Mouse (Mus musculus): Measurements from ENCODE around the gene Rab3ip.

The Rab3ip gene

DNA sequence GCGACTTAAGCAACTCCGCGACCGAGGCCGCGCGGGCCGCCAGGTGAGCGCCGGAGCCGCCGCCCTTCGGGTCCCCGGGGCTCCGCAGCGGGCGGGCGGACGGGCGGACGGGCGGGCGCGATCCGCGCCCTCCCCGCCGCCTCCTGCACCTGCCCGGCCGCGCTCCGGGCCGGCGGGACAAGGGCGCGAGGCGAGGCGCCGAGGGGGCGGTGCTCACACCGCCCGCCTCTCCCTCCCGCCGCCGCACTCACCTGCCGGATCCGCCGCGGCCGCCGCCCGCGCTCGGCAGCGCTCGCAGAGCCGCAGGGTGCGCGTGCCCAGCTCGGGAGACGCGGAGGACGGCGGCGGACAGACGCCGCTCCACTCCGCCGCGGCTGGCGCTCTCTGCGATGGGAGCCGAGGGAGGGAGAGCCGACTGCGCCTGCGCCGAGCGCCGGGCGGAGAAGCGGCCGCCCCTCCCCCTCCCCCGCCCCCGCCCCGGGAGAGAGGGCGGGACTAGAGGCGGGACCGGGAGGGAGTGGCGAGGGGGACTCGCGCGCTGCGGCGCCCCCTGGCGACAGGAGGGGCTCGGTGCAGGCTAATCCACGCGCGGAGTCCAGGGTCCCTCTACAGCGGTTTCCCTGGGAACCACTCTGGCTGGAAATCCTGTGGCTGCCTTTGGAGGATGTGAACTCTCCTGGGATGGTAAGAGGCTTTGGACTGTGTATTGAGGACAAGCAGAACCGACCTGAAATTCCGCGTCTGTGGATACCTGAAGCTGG, at the start of gene Rab3ip:
Rab3ip (minus strand) TSS at position 761 of the 761 bp plus-strand sequence.
- in situ Hi-C loops (cut with MboI) = no loop called here

DNA sequence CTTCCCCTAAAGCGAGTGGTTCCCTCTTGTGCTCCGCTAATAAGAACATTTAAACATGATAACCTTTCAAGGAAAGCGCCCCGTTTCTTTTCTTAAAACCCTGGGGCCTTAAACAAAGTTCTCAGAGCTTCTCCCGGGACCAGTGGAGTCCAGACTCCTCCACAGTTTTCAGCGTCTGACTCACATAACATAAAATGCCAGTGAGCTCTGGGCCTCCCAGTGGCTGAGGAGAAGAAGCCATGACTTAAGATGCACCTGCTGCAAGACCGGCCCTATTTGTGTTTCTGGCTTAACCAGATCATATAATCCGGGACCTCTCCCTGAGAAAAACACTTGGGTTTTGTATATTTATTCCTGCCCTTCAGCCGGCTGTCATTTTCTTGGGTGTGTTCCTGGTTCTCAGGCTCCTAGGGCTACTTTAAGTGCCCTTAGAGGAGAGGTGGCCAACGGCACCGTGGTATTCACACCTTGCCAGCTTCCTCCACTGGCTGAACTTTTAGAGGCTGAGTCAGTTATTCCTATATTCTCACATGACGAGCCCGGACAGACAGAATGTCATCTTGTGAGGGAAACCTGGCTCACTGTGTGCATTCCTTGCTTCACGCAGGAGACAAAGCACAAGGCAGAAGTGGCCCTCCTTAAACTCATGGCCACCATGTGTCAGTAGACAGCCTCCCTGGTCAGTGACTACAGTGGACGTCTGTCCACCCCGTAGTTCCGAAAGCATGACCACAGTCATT, 48.3 kb upstream of the Rab3ip start:
- in situ Hi-C loops (cut with MboI) = no loop called here

- in situ Hi-C loops (cut with MboI) = no loop called here
Measured at GRCm38 (mm10) chr10:116996236-116996600, 45.6 kb upstream of the Rab3ip start.

GRCm38 (mm10) chr10:116995584-116996235, 45.1 kb upstream of the Rab3ip start:
- in situ Hi-C loops (cut with MboI) = no loop called here

DNA sequence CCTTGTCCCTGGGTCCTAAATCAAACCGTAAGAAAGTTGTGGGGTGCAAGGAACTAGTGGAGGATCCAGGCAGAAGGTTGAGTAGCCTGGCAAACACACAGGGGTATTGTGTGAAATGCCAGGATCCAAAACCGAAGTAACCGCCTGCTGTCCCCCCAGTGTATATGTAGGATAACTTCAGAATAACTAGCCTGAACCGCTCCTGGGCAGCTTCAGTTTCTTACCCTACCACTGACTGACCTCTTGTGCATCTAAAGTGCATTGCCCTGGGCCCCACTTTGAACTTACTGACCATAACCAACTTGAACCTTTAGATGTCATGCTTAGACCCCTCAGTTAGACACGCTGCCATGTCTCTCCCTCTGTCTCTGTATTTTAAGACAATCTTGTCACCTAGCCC, 44.6 kb upstream of the Rab3ip start:
- in situ Hi-C loops (cut with MboI) = no loop called here

GRCm38 (mm10) chr10:116993971-116994370, 43.4 kb upstream of the Rab3ip start:
- in situ Hi-C loops (cut with MboI) = no loop called here

DNA sequence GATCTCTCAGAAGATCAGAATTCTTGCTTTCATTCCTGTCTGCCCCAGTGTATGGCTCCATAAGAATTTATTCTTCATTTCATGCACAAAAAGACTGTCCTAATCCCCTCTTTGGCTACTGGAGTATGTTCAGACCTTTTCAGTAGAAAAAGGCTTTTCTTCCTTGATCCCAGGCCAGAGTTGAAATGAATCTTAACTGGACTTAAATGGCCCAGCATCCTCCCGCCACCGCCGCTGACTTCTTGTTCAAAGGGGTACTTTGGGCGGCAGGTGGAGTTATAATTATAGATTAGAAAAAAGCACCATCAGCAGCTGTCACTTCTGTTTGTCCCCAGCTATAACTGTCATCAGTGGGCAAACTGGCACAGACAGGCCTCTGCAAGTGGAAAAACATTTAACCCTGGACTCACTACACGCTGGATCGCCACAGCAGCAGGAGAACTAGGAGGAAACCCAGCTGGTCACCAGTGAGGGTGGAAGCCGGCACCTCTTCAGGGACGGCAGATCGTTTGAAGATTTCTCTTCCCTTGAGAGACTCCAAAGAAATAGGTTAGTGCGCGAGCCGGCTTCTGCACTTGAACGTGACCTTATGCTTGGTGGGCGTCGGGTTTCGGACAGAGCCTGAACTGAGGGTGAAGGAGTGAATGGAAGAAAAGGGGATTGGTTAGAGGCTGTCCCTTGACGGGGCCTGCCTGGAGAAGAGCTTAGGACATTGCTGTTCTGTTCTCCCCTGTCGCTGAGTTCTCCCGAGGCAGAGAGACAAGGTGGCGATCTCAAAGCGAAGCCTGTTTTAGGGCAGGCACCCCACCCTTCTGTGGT, 35.9 kb upstream of the Rab3ip start, which contains the start of gene Best3:
Best3 (plus strand) TSS at position 51 of the 819 bp plus-strand sequence.
- in situ Hi-C loops (cut with MboI) = no loop called here

- in situ Hi-C loops (cut with MboI) = no loop called here
Measured at GRCm38 (mm10) chr10:116984836-116985235, 34.3 kb upstream of the Rab3ip start.

DNA sequence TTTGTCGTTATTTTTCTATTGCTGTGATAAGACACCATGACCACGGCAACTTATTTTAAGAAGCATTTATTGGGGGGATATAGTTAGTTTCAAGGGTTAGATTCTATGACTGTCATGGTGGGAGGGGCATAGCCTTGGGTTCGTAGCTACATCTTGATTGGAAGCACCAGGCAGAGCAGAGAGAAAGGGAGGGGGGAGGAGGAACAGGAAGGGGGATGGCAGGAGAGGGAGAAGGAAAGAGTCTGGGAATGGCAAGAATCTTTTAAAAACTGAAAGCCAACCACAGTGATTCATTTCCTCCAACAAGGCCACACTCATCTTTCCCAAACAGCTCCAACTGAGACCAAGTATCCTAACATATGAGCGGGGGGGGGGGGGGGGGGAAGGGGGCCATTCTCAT, 32.0 kb upstream of the Rab3ip start:
- in situ Hi-C loops (cut with MboI) = no loop called here

GRCm38 (mm10) chr10:116980888-116981287, 30.3 kb upstream of the Rab3ip start:
- in situ Hi-C loops (cut with MboI) = no loop called here

DNA sequence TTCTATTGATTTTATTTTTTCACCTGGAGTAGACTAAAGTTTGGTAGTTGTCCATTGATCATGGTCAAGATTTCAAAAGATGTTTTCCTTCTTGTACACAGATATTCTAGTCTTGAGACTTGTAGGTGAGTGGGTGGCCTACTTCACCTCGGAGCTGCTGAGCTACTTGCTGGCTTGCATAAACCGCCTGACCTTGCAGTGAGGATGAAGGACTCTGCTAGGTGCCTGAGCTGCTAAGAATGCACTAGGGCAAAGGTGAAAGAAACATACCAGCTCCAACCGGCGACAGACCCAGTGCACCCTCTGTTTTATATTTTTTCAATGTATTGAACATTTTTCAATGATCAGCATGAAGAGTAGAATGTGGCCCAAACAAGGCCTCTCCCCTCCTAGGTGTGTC, 29.7 kb upstream of the Rab3ip start:
- in situ Hi-C loops (cut with MboI) = no loop called here

DNA sequence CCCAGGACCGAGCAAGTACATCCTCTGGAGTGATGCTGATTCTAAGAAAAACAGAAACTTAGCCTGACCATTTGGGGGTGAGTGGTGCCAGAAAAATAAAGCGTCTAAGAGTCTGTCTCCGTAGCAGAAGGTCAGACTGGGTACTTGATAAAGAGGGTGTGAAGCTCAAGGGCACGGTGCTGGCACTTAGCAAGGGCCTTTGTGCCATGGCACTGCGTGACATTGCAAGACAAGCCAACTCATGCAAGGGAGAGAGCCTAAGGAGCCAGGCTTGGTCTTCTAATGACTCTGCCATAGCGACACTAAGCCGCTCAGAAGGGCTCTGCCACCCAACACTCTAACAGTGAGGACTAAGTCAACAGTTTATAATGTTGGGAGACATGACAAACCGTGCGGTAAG, 28.3 kb upstream of the Rab3ip start:
- in situ Hi-C loops (cut with MboI) = no loop called here

DNA sequence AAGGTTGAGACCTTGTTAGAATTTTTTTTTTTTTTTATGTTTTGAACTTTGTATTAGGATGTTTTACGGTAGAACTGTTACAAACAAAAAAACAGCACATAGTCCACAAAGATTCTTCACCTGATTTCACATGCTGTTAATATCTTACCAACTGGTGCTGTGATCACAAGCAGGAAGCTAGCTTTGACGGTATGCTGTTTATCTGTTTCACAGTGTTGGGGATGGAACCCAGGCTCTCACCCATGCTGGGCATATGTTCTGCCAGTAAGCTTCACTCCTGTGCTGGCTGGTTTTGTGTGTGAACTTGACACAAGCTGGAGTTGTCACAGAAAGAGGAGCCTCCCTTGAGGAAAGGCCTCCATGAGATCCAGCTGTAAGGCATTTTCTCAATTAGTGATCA, 27.3 kb upstream of the Rab3ip start:
- in situ Hi-C loops (cut with MboI) = no loop called here

DNA sequence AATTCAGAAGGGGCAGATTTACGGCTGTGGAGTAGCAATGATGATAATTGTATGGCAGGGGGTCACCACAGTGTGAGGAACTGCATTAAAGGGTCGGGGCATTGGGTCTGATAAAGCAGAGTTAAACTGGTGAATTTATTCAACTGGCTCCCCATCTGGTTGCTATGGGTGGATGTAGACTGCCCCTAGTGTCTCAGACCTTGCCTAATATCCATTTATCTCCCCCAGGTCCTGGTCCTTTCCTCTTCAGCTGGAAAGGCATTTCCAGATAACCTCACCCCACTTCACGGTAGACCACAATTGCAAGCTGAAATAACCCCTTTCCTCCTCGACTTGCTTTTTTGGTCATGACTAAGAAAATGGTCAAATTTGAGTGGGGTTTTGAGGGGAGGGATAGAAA, 26.9 kb upstream of the Rab3ip start:
- in situ Hi-C loops (cut with MboI) = no loop called here

GRCm38 (mm10) chr10:116972509-116972908, 21.9 kb upstream of the Rab3ip start, which contains the start of gene Gm10271:
Gm10271 (minus strand) TSS chr10:116972609.
- in situ Hi-C loops (cut with MboI) = no loop called here

DNA sequence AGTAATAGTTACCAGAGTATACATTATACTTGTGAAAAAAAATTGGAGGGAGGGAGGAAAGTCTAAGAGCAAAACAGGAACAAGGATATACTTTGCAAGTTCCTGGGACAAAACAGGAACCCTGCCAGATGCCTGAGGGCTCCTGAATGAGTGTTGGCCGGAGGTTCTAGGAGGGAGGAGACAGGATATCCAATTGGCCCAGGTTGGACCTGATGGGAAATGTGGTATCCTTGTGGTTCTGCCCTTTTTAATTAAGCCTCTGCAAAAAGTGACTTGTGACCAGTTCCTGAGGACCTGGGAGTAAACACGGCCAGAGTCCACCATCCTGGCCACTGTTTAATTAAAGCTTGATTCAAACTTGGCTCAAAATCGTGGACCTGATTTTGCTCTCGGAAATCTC, 18.2 kb upstream of the Rab3ip start:
- in situ Hi-C loops (cut with MboI) = no loop called here

- in situ Hi-C loops (cut with MboI) = no loop called here
Measured at GRCm38 (mm10) chr10:116966065-116966464, 15.5 kb upstream of the Rab3ip start.

- in situ Hi-C loops (cut with MboI) = no loop called here
Measured at GRCm38 (mm10) chr10:116965297-116965696, 14.7 kb upstream of the Rab3ip start.

GRCm38 (mm10) chr10:116964571-116964970, 14.0 kb upstream of the Rab3ip start:
- in situ Hi-C loops (cut with MboI) = no loop called here

GRCm38 (mm10) chr10:116964084-116964483, 13.5 kb upstream of the Rab3ip start:
- in situ Hi-C loops (cut with MboI) = no loop called here

DNA sequence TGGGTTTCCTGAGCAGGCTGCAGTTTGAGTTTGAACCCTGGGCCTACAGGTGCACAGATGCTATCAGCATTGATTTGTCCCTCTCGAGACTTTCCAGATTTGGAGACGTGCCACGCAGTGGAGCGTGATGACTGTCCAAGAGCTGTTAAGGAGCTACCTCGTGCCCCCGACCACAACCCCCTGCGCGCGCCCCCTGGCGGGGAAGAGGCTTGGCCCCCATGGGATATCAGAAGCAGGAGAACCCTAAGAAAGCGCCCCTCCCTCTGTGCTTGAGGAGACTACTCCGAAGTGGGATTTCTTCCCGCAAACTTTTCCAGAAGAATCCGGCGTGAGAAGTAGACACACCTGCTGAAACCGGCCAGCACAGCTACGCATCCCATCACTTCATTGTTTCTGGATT, 12.2 kb upstream of the Rab3ip start:
- in situ Hi-C loops (cut with MboI) = no loop called here

- in situ Hi-C loops (cut with MboI) = no loop called here
Measured at GRCm38 (mm10) chr10:116962152-116962551, 11.6 kb upstream of the Rab3ip start.

Measured in mature B cell (primary cell).